Mouse (Mus musculus) frontal cortex, postnatal 10 days (tissue): ENCODE data around the gene Wdhd1.

Experiments
- DNase-seq, 2 experiments: peaks; one replicate each; pipeline ENCODE4 v3.0.0; 2022; ENCODE audit warnings: low spot score in 2 of 2, mixed read lengths in 1 of 2

Wdhd1 gene

DNA sequence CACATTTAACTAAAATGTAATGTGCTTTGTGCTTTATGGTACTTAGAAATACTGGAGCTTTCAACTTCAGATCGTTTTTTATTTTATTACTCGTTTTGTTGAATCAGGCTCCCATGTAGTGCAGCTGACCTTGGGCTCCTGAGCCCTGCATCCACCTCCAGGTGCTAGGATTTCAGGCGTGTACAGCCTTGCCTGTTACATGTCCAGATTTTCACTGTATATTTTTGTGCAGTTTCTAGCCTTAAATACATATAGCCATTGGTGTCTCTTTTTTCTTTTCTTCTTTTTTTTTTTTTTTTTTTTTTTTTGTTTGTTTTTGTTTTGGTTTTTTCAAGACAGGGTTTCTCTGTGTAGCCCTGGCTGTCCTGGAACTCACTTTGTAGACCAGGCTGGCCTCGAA, 4.9 kb upstream of the Wdhd1 start:
- no peak for DNase-seq

DNA sequence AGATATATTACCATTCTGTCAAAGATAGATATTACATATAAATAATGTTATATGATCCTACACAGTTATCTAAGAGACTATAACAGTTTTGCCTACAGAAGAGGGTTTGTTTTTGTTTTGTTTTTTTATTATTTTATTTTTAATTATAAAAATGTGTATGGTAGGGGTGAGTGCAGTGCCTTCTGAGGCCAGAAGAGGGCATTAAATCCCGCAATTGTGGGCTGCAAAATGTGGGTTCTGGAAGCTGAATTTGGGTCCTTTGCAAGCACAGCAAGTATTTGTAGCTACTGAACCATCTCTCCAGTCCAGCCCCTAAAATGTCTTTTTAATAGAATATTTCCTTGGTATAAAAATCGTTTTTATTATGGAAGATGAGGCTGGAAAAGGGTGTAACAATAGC, 2.4 kb upstream of the Wdhd1 start:
- no peak for DNase-seq

DNA sequence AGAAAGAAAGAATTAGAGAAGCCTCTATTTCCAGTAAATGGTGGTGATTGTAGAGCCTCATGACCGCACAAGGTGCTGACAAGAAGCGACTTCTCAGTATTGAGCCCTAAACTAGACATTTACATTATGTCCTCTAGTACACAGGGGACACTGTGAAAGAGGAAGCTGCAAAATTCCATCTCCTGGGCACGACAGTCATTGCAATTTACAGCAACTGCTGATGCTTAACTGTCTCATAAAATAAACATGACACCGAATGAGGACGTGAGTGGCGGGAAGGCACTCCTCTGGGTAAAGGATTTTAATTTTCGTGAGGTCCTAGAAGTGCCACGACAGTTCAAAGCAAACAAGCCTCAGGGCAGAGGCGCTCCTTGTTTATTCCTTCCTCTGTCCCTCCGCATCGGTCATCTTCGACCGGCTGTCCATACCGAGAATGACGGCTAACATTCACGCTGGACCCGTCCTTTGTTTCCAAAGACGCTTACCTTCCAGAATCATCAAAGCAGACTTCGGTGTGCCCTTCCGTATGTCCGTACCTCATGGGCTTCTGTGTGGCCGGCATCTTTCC, 537 bp downstream of the Wdhd1 start:
- DNase-seq = no peak

DNA sequence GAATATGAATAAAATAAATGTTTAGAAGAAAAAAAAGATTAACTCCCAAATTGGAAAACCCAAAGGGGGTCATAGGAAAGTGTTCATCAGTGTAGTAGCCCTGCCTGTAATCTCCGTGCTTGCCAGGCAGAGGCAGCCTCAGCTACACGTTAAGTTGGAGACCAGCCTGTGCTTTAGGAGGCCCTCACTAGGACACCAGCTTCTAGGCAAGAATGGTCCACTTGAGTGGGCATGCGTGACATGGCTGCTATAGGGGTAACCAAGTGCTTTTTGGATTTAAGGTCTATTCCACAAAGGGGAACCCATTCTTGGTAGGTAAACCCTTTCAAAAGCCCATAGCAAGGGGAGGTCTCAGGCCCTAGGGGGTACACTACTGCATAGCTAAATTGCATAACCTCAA, 1.2 kb downstream of the Wdhd1 start:
- DNase-seq = no peak

DNA sequence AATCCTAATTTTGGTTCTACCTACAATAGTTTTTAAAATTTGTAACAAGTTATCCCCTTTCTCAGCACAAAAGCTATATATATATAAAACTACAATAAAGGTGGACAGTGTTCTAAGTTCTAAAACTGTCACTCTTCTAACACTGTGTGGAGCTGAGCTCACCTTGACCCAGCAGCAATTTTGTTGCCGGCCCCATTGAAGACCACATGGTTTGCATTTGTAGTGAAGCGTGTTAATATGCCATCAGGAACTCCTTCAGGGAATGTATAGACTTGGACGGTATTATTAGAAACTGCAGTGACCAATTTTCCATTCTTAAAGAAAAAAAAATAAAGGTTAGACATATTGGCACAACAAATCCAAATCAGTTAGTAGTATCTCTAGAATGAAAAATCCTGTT, 2.9 kb downstream of the Wdhd1 start:
- no peak for DNase-seq

DNA sequence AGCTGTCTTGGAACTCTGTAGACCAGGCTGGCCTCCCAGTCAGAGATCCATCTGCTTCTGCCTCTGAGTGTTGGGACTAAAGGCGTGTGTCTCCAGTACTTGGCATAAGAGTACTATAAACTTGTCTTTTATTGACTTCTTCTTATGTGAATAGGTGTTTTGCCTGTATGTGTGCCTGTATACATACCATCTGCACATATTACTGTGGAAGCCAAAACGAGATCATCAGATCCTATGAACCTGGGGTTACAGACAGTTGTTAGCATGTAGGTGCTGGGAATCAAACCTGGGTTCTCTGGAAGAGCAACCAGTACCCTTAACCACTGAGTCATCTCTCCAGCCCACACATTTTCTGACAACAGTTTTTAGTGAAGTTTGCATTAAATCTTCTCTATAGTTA, 7.0 kb downstream of the Wdhd1 start:
- no peak for DNase-seq

DNA sequence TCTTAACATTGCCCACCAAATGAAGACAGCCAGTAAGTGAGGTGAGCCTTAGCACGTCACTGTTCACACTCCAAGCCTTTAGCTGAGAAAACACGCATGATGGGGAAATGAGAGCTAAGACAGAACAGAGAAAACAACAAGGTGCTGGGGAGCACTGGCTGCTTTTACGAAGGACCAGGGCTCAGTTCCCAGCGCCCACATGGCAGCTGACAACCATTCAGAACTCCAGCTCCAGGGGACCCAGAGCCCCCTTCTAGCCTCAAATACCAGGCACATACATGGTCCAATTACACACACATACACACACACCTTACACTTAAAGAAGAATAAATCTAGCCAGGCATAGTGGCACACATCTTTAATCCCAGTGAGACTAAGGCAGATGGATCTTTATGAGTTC, 7.6 kb downstream of the Wdhd1 start:
- no peak for DNase-seq

DNA sequence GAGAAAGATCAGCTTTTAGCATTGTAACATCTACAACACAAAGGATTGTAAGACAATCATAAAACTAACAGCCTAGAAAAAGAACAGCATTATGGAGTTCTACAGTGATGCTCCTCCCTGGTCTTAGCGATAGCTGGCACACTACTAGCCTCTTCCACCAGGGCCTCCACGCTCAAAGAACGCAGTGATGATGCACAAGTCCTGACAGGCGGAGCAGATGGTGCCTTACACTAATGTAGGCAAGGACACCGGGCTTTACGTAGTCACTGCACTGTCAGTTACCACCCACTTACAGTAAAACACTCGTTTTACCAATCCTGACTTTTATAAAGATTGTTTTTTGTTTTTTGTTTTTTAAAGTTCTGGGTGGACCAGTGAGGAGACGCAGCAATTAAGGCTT, 10.8 kb downstream of the Wdhd1 start:
- no peak for DNase-seq

DNA sequence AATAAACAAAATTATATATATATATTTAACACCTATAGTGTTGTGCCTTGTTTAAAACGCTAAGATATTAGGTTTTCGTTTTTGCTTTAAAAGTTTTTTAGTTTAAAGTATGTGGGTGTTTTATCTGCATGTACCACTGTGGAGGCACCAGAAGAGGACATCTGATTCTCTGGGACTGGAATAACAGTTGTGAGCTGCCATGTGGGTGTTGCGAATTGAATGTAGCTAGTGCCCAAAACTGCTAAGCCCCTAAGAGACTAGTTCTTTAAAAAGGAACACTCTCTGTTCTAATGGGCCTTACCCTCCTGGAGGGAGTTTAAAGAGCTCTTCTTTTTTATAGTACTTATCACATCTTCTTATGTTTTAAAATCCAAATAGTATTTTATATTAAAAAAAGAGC, 11.8 kb downstream of the Wdhd1 start:
- no peak for DNase-seq

DNA sequence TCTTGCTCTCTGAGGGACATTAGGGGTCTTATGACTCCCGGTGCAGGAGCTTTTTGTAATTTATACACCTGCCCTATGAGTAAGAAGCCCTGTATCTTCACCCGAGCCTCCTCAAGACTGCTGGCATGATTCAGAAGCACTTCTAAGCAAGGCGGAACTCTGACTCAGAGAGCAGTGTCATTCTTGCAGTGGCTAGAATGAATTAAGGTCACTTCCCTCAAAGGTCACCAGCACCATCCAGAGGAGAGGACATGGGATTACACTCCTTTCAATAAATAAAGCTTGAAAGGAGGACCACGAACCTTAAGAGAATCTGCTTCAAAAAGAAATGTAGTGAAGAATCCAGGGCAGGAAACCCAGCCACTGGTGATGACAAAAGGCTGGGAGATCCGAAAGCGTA, 26.8 kb downstream of the Wdhd1 start:
- DNase-seq = no peak

DNA sequence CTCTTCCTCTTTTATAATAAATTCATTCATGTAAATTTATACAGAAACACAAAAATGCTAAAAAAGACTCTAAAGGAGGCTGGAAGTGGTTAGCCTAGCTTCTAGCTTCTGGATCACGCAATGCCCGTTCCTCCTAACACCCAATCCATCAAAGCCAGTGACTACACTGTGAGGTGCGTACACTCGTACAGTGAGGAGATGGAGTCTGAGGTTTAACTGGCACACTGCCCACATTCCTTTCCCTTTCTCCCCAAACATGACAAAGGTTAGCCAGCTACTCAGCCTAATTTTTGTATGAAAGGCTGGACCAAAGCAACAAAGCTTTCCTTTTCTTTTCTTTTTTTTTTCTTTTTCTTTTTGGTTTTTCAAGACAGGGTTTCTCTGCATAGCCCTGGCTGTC, 33.9 kb downstream of the Wdhd1 start:
- DNase-seq = no peak

DNA sequence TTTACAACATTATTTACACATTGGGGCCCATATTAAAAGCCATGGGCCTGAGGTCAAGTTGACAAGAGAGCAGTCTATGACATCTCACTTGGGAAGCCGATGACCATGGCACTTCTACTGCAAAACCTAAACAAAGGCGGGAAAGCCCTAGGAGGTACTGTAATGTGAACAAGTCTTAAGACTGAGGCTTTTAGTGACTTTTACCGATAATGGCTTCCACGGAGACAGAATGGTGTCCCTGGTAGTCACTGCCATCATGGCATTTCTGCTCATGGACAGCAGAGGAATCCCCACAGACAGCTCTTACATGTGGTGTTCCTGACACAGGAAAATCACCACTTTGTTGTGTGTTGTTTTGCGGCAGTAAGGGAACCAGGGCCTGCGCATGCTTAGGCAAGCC, 35.6 kb downstream of the Wdhd1 start:
- DNase-seq = no peak

DNA sequence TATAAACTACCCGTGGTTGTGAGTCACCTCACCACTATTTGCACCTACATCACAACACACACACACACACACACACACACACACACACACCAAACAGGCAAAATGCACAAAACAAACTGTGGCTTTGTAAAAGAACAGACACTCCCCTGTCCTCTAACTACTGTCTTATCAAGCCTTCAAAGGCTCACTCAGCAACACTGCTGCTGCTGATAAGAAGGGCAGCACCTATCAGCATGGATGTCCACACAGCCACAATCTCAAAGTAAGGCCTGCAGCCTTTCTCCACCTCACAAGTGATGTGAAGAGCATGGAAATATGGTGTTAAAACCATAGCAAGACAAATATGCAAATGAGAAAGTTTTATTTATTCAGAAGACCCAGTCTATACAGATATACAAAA, 36.1 kb downstream of the Wdhd1 start:
- no peak for DNase-seq

DNA sequence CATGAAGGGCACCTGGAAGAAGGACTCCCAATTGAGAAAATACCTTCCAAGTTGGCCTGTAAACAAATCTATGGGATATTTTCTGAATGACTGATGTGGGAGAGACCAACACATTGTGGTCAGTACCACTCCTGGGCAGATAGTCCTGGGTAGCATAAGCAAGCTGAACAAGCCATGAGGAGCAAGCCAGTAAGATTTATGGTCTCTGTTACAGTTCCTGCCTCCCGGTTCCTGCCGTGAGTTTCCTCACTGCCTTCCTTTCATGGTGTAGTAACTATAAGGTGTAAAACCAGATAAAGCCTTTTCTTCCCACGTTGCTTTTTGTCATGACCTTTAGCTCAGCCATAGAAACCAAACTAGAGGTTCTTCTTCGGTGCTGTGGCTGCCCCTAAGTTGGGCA, 39.4 kb downstream of the Wdhd1 start:
- no peak for DNase-seq

DNA sequence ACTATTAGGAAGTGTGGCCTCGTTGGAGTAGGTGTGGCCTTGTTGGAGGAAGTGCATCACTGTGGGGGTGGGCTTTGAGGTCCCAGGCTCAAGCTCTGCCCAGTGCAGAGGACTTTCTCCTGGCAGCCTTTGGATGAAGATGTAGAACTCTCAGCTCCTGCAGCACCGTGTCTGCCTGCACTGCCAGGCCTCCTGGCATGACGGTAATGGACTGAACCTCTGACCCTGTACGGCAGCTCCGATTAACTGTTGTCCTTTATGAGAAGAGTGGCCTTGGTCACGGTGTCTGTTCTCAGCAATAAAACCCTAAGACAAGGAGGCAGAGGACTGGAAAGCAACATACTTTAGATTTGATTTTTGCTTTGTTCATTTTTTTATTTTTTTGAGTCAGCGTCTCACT, 40.2 kb downstream of the Wdhd1 start:
- no peak for DNase-seq

DNA sequence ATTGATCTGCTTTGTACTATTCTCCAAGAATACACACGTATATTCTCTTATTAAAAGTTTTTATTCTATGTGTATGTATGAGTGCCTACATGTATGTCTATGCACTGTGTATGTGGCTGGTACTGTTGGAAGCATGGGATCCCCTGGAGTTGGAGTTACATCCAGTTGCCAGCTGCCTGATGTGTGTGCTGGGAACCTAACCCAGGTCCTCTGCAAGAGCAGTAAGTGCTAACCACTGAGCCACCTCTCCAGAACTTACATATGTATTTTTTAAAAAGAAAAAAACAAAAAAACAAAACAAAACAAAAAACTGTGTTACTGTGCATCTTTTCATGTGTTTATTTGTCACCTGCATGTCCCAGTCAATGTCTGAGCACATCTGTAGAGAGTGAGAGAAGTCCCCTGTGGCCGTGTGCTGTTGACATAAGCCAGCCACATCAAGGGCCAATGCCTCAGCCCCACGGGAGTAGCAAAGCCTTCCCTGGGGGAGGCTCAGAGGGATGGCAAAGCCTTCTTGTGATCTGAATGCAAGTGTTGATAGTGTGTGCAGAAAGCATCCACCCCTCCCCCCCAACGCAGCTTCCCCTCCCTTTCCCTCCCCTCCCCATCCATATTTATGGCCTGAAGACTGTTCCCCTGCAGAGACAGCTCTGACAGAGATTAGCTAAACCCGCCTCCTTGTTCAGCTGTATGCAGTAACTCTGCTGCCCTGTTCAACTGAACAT, 42.0 kb downstream of the Wdhd1 start:
- DNase-seq = no peak

DNA sequence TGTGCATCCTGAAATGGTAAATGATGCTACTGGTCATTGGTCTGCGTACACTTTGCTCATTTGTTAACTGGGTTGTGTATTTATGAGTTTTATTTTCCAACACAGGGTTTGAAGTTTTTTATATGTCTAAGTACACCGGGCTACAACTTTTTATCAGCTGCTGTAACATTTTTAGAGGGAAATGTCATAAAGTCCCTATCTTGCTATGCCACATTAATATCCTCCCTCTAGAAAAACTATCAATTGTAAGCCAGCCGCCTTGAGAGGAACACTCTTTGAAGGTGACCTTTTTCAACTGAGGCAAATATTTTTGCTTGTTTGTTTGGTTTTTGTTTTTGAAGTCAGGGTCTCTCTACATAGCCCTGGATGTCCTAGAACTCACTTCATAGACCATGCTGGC, 42.6 kb downstream of the Wdhd1 start:
- no peak for DNase-seq

DNA sequence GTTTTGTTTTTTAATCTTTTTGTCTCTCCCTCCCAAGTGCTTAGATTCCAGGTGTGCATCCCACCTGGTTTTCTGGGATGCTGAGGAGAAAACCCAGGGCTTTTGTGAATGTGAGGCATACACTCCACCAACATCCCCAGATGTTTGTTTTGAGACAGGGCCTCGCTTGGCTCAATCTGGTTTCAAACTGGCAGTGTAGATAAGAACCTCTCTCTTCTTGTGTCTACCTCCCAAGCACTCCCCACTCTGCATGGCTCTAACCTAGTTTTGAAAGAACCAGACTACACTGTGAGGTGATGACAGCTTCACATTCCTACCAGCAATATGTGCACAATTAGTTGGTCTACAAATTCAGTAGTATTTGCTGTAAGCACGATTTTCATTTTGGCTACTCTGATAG, 43.1 kb downstream of the Wdhd1 start:
- no peak for DNase-seq

DNA sequence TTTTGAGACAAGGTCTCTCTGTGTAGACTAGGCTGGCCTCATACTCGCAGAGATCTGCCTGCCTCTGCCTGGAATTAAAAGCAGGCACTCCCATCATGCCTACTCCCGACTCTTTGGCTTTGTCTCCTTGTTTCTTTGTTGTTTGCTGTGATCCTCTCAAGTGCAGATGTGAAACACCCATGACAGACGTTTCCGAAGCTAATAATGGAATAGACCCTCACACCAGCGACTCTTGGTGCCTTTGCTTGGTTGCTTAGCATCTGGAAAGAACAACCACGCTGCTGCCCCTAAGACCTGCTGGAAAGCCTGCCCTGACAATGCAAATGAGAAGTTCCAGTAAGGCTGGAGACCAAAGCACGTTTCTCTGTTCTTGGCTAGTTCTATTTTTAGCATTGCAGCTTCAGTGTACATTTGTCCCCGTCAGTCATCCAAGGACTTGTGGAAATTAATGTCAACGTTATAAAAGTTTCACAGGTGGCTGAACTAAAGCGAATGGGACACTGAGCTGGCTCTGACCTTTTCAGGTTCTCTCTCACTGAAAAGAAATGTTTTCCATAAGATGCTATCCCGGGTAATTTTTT, 46.8 kb downstream of the Wdhd1 start:
- DNase-seq = no peak

DNA sequence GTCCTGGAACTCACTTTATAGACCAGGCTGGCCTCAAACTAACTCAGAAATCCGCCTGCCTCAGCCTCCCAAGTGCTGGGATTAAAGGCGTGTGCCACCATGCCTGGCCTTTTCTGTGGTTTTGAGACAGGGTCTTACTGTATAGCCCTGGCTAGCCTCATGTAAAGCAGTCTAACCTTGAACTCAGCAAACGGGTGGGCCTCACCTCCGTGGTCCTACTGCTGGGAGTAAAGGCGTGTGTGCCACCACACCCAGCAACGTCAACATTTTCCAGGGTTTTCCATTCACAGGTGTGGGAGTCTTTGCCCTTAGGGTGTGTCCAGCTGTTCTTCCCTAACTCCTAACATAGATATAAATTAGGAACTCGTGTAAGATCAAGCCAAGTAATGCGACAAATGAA, 50.7 kb downstream of the Wdhd1 start:
- no peak for DNase-seq

DNA sequence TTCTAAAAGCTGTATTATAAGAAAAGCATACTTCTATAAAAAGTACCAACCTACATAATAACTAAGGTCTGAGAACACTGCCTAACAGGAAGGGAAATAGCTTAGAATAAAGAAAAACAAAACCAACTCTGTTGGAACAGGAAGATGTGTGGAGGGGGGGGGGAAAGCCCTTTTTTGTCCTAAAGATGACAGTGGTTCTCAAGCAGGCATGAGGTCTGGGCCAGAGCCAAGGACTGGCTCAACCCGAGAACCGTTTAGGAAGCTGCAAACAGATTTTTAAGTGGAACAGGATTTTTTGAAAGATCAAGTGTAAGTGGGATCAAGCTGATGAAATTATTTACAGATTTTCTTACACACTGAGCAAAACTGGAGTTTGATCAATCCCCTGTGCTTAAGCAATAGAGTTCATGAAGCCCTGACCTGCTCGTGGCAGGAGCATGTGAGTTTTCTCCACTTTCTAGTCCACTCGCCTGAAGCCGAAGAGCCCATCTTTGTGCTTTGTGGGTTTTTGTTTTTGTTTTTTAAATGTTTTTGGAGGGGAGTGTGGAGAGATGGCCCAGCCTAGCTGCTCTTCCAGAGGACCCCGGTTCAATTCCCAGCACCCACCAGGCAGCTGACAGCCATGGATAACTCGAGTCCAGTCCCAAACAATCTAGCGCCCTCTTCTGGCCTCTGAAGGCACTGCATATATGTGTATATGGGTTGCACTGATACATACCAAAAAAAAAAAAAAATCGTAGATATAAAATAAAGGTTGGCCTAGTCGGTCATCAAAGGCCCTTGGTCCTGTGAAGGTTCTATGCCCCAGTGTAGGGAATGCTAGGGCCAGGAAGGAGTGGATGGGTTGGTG, 52.0 kb downstream of the Wdhd1 start:
- DNase-seq = no peak

DNA sequence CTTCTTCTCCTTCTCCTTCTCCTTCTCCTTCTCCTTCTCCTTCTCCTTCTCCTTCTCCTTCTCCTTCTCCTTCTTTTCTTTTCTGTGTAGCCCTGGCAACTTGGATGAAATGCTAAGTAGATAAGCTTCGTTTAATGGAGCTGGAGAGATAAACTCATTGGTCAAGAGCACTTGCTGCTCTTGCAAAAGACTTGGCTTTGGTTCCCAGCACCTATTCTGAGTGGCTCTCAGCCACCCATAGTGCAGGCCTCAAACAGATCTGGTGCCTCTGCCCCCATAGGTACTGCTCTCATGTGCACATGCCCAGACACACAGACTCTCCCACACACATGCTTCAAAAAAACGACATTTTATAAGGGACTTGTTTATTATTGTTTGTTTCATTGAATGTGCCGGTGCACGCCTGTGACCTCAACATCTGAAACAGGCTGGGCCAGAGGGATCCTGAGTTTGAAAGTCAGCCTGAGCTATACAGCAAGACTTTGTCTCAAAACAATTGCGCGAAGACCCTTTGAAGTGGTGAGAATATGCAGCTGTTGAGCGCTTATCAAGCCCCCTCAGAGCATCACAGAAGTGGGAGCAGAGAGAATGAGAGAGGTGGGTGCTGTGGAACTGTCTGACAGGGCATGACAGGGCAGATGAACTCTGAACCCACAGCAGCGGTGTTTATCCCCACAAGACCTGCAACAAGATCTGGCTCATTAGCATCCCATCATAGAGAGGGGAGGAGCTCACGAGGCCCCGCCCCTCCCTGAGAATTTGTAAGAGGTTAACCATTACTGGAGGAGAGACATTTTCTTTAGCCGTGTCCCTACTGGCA, 53.8 kb downstream of the Wdhd1 start:
- no peak for DNase-seq
